Mouse (Mus musculus) thymus, postnatal 14 days (tissue): ENCODE measurements around the gene Adam23.
"Not testable (repeated sequence)": the region's sequence is repeated elsewhere in the genome, so short reads cannot be mapped to it uniquely, and the experiment has no call there.

ENCODE experiments used
- DNase-seq: peaks from one replicate; pipeline ENCODE4 v3.0.0; 2021

Gene Adam23

DNA sequence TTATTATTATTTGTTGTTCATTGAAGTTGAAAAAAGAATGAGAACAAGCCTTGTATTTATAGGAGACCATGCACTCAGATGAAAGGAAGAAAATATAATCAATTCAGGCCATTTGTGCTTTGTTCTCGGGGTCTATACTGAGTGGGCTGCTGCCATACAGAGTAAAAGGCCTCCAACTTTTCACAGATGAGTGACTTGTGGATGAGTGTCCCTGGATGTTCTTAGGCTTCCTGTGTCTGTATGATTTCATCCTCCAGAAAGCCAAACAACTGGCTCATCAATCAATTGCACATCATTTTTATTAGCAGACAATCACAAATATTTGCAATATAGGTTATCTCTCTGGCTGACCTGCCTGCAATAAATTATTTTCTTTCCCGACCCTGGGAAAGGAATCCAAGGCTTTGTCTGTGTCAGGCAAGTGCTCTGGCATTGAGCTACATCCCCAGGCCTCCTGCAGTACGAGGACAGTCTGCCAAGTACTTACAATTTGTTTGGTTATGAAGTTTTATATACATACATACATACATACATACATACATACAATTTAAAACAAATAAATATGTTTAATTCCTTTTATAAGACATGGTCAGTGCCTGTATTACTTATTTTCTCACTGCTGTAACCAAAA is 158.3 kb downstream of the Adam23 start:
- no peak for DNase-seq

DNA sequence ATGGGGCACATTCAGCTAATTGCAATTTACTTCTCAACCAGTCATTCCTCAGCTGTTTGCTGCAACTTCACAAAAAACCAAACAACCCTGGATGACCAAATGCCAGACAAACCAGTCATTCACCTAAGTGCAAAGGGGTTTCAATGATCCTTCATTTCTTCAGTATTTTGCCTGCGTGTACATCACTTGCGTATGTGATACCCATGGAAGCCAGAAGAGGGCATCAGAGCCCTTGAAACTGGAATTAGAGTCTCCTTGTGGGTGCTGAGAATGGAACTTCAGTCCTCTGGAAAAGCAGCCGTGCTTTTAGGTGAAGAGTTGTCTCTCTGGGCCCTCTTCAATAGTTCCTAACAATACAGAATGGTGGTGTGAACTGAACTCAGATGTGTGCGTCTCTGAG is 163.9 kb downstream of the Adam23 start:
- DNase-seq, result no peak

DNA sequence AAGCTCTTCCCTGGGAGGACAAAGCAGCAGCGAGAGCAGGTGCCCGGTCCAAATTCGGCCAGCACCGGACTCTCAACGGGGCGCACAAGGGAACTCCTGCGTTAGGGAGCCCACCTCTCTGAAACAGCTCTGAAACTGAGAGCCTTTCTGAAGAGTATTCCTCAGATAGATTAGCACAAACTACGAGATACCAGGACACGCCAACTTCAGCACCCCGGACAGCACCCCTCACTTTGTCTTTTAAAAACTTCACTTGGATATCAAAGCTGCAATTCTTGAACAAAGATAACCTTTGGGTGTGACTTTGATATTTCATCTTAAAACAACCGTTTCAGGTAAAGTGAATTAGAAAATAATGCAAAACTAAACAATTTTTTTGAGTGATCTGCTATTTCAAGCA is 168.9 kb downstream of the Adam23 start:
- peak; percentile 31 for DNase-seq

DNA sequence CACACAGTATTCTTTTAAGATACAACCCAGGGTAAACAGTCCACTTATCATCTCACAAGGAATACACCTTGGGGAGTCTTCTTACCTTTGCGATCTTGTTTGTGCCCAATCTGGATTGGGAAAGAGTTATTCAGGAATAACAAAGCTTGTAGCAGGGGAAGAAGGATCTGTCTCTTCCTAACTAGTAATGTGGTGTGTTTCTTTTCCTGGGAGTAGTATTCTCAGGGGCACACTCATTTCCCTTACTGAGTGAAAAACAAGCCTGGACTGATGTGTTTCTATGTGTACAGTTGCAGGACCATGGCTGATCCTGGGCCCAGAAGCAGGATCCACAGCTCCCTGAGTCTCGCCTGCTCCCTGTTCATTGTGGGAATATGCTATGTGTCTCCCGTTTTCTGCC is 170.0 kb downstream of the Adam23 start, which contains the start of gene Gm39653:
TSS of gene Gm39653 (plus strand) at position 301 of the 400 bp plus-strand sequence.
- DNase-seq, result no peak

DNA sequence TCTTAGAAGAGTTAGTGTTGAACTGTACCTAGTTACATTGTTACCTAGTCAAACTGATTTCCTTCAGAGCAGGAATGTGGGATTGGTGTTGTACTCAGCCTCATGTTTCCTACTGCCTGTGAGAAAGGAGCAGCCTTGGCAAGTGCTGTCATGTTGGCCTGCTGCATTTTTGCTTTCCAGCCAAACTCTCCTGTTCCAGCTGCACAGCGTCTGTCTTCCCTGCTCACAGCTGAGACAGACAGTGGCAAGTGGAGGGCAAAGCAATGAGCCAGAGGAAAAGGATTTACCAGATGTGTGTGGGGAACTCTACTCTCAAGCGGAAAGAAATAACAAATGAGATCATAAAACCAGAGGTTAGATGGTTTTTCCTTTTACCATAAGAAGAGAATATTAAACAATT is 182.5 kb downstream of the Adam23 start:
- DNase-seq, result no peak

DNA sequence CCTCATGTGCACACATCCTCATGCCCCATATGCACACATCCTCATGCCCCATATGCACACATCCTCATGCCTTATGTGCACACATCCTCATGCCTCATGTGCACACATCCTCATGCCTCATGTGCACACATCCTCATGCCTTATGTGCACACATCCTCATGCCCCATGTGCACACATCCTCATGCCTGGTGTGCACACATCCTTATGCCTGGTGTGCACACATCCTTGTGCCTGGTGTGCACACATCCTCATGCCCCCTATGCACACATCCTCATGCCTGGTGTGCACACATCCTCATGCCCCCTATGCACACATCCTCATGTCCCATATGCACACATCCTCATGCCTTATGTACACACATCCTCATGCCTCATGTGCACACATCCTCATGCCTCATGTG is 184.7 kb downstream of the Adam23 start:
- not testable (repeated sequence) for DNase-seq

DNA sequence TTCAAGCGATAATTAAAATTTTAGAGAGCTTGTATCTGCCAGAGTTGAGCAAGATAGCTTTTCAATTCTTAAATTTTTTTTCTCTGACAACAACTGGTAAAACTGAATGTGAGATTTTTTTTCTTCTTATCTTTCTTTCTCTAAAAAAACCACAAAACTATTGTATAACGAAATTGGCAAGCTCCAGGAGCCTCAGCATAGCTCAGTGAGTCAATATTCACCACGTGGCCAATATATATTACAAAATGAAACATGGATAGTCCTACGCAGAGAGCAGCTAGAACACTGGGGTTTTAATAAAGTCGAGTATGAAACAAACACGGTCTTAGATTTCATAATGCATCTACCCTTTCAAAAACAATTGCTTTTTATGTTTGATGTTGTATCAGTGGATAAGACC is 194.2 kb downstream of the Adam23 start:
- no peak for DNase-seq
